Mouse (Mus musculus) embryonic facial prominence, embryonic 15.5 days (tissue): ENCODE results near the gene Olfr111. TPM values are rescaled to one million over a fixed set of nuclear protein-coding genes. Genes with fewer than 3 reads are reported as not detected.

Experiments used
- ATAC-seq: fragments of 200-750 bp; cut with Nextera tagmentation; 2 replicates; pipeline ENCODE4 v1.8.0; 2017; ENCODE audit warnings: low read depth, moderate TSS enrichment; ENCODE audit not compliant: insufficient number of reproducible peaks, low FRiP score, low TSS enrichment
- H3K27ac ChIP-seq: fragments of 300-500 bp; sonication (generic); replicated peaks from 2 replicates; pipeline ENCODE4 v1.5.1; 2015; ENCODE audit warnings: mild to moderate bottlenecking, inconsistent platforms
- H3K27me3 ChIP-seq: fragments of 300-500 bp; sonication (generic); 2 replicates; pipeline ENCODE4 v1.6.1; 2015; ENCODE audit warnings: inconsistent platforms
- H3K36me3 ChIP-seq: fragments of 300-500 bp; sonication (generic); 2 replicates; pipeline ENCODE4 v1.6.1; 2015; ENCODE audit warnings: mild to moderate bottlenecking, inconsistent platforms
- H3K4me1 ChIP-seq: fragments of 300-500 bp; sonication (generic); 2 replicates; pipeline ENCODE4 v1.6.1; 2015; ENCODE audit warnings: inconsistent platforms
- H3K4me2 ChIP-seq: fragments of 300-500 bp; sonication (generic); replicated peaks from 2 replicates; pipeline ENCODE4 v1.6.1; 2015; ENCODE audit warnings: mild to moderate bottlenecking, inconsistent platforms
- H3K4me3 ChIP-seq: fragments of 300-500 bp; sonication (generic); replicated peaks from 2 replicates; pipeline ENCODE4 v1.5.1; 2015; ENCODE audit warnings: mild to moderate bottlenecking, inconsistent platforms
- H3K9ac ChIP-seq: fragments of 300-500 bp; sonication (generic); 2 replicates; pipeline ENCODE4 v1.6.1; 2015; ENCODE audit warnings: inconsistent platforms
- H3K9me3 ChIP-seq: fragments of 300-500 bp; sonication (generic); replicated peaks from 2 replicates; pipeline ENCODE4 v1.6.1; 2016; ENCODE audit warnings: inconsistent platforms
- polyA plus RNA-seq: library from polyadenylated mRNA; unstranded; fragments of >200 nt; fragmentation: Nextera tagmentation; extraction: Ambion mirVana; gene quantifications from 2 replicates; pipeline ENCODE4 v1.2.1, GENCODE M21; 2015

Olfr111 gene
- polyA plus RNA-seq, 1 experiment from 2014 or later: not detected

- no peak for ATAC-seq
- no peaks in the 10 kb centered on the region for H3K9me3 ChIP-seq
- no peaks in the 10 kb centered on the region for H3K27me3 ChIP-seq
Measured at GRCm38 (mm10) chr17:37569351-37569750, 61.5 kb downstream of the Olfr111 start, which contains the start of gene Olfr112. Gene Olfr112, minus strand, starts transcription at chr17:37569451.

GRCm38 (mm10) chr17:37577563-37577962 lies 69.7 kb downstream of the Olfr111 start, which contains the start of gene Olfr113:
Gene Olfr113, minus strand, starts transcription at chr17:37577663.
- no peak within 1 kb of the TSS for H3K27ac ChIP-seq
- H3K4me3 ChIP-seq: no peak within 1 kb of the TSS
- ATAC-seq: no peak
- no peak within 1 kb of the TSS for H3K4me2 ChIP-seq
- no peaks in the 10 kb centered on the region for H3K36me3 ChIP-seq
- H3K27me3 ChIP-seq: no peaks in the 10 kb centered on the region
- H3K9ac ChIP-seq: no peak within 1 kb of the TSS
- no peaks in the 10 kb centered on the region for H3K9me3 ChIP-seq
- H3K4me1 ChIP-seq: no peaks in the 10 kb centered on the region

More at GRCm38 (mm10) chr17:37569351-37569750, 61.5 kb downstream of the Olfr111 start, which contains the start of gene Olfr112:
- Histone ChIP-seq H3K4me2 (no peak within 1 kb of the TSS), H3K36me3 (no peaks in the 10 kb centered on the region), H3K4me1 (no peaks in the 10 kb centered on the region), H3K9ac (no peak within 1 kb of the TSS), H3K4me3 (no peak within 1 kb of the TSS), H3K27ac (no peak within 1 kb of the TSS)

Other genes starting within 250 kb of the Olfr111 start
- gene Olfr98, start 244.3 kb upstream of the Olfr111 start, polyA plus RNA-seq: not detected in 2 replicates
- gene H2-M3, start 237.8 kb upstream of the Olfr111 start, polyA plus RNA-seq: 1.7 and 2.6 TPM in 2 replicates
- 0.16 TPM in 1 of 2 replicates, not detected in the other for gene Olfr99, start 224.6 kb upstream of the Olfr111 start, polyA plus RNA-seq
- gene Olfr101, start 203.7 kb upstream of the Olfr111 start, polyA plus RNA-seq: 0.17 TPM in 1 of 2 replicates, not detected in the other
- 0.15 and 0.21 TPM in 2 replicates for gene Olfr102, start 191.0 kb upstream of the Olfr111 start, polyA plus RNA-seq
- gene Olfr103, start 168.3 kb upstream of the Olfr111 start, polyA plus RNA-seq: 0.11 TPM in 1 of 2 replicates, not detected in the other
- gene Olfr104-ps, start 148.4 kb upstream of the Olfr111 start, polyA plus RNA-seq: 0.05 TPM in 1 of 2 replicates, not detected in the other
- gene Olfr105-ps, start 129.0 kb upstream of the Olfr111 start, polyA plus RNA-seq: not detected in 2 replicates
- 0.12 TPM in 1 of 2 replicates, not detected in the other for gene Olfr106-ps, start 117.6 kb upstream of the Olfr111 start, polyA plus RNA-seq
- 0.07 and 0.17 TPM in 2 replicates for gene Olfr107, start 108.8 kb upstream of the Olfr111 start, polyA plus RNA-seq
- gene Olfr108, start 62.5 kb upstream of the Olfr111 start, polyA plus RNA-seq: not detected in 2 replicates
- gene Olfr109, start 49.1 kb upstream of the Olfr111 start, polyA plus RNA-seq: not detected in 2 replicates
- gene H2-M2, start 24.5 kb upstream of the Olfr111 start, polyA plus RNA-seq: not detected in 2 replicates
- 0.16 TPM in 1 of 2 replicates, not detected in the other for gene Olfr110, start 15.6 kb upstream of the Olfr111 start, polyA plus RNA-seq
- gene Olfr112, start 61.4 kb downstream of the Olfr111 start, polyA plus RNA-seq: not detected in 2 replicates
- not detected in 2 replicates for gene Olfr113, start 69.6 kb downstream of the Olfr111 start, polyA plus RNA-seq
- not detected in 2 replicates for gene Olfr114, start 84.7 kb downstream of the Olfr111 start, polyA plus RNA-seq
- 0.21 TPM in 1 of 2 replicates, not detected in the other for gene Olfr115, start 119.1 kb downstream of the Olfr111 start, polyA plus RNA-seq
- 0.11 TPM in 1 of 2 replicates, not detected in the other for gene Olfr116, start 119.2 kb downstream of the Olfr111 start, polyA plus RNA-seq
- gene Olfr117, start 155.8 kb downstream of the Olfr111 start, polyA plus RNA-seq: not detected in 2 replicates
- gene Olfr118, start 159.0 kb downstream of the Olfr111 start, polyA plus RNA-seq: not detected in 2 replicates
- not detected in 2 replicates for gene Olfr119, start 188.5 kb downstream of the Olfr111 start, polyA plus RNA-seq
- not detected in 2 replicates for gene Olfr120, start 213.8 kb downstream of the Olfr111 start, polyA plus RNA-seq
- not detected in 2 replicates for gene Olfr121, start 240.8 kb downstream of the Olfr111 start, polyA plus RNA-seq